Comparison of ENCODE assay signal across 18 mouse cellular contexts in genomic region chr7:122954451-122955225, GRCm38 (mm10). TPM values are rescaled to one million over a fixed set of nuclear protein-coding genes. Genes with fewer than 3 reads are reported as not detected.
A peak's percentile ranks its signal among the peaks of the same experiment; 100 is the strongest.
DNase-seq lines count a peak whose midpoint lies in the region; ATAC-seq and TF ChIP-seq lines count a peak whose summit lies in the region.
"Had no signal": no experiment of that assay in that cellular context is flagged by ENCODE, and none has a peak within 500 bp of the region (broad histone marks: within the 10 kb centered on the region; RNA-seq: fewer than 3 reads in every experiment).

No protein-coding gene starts in this region.

- H3ac ChIP-seq in myocyte (ENCODE audit: control insufficient read depth, insufficient read length), result no peak overlapping the region

- H3K27me3 ChIP-seq in liver, adult 2 months (ENCODE audit: control insufficient read depth, insufficient read depth, low read length), result no peaks in the 10 kb centered on the region
- no peaks in the 10 kb centered on the region for H3K27me3 ChIP-seq in liver, embryonic 12.5 days (replicated peaks)
- no peaks in the 10 kb centered on the region; the same call in 1 of the 2 replicates for H3K27me3 ChIP-seq in lung, embryonic 16.5 days (ENCODE audit: control insufficient read depth, insufficient read depth, low read depth, low read length)
- H3K27me3 ChIP-seq in myocyte (ENCODE audit: control insufficient read depth, insufficient read depth, insufficient read length), result no peaks in the 10 kb centered on the region
- H3K27me3 ChIP-seq: heart, embryonic 15.5 days; midbrain, embryonic 15.5 days; stomach, embryonic 15.5 days had no signal

- no peak overlapping the region for H3K4me3 ChIP-seq in liver, adult 2 months (ENCODE audit: insufficient read depth, low read depth, low read length)
- H3K4me3 ChIP-seq in liver, embryonic 12.5 days, result no peak overlapping the region
- H3K4me3 ChIP-seq in lung, embryonic 16.5 days (ENCODE audit: low read length), result no peak overlapping the region
- H3K4me3 ChIP-seq in myocyte, result no peak overlapping the region
- H3K4me3 ChIP-seq: erythroblast, embryonic 14.5 days; heart, embryonic 15.5 days; midbrain, embryonic 10.5 days; midbrain, embryonic 15.5 days; stomach, embryonic 15.5 days had no signal

- H3K4me2 ChIP-seq in liver, embryonic 12.5 days, result no peak overlapping the region
- no peak overlapping the region for H3K4me2 ChIP-seq in lung, embryonic 16.5 days (ENCODE audit: low read depth, low read length)
- peak overlapping the region; percentile 62 for H3K4me2 ChIP-seq in myocyte (ENCODE audit: low read depth)
- H3K4me2 ChIP-seq: heart, embryonic 15.5 days; midbrain, embryonic 15.5 days; stomach, embryonic 15.5 days had no signal

- no peak for TF ChIP-seq POLR2A in liver, adult 2 months (IDR thresholded peaks at IDR 0.05; ENCODE audit: extremely low read depth, insufficient read depth, low read length)
- no peak for TF ChIP-seq POLR2A in myocyte (IDR thresholded peaks at IDR 0.05; ENCODE audit: insufficient read length, low read depth)

- H3K4me1 ChIP-seq in liver, adult 2 months (ENCODE audit: control insufficient read depth, insufficient read depth, low read length), result peaks cover 3% of the 10 kb centered on the region; the same call in 1 of the 2 replicates
- H3K4me1 ChIP-seq in liver, embryonic 12.5 days, result peaks cover 8% of the 10 kb centered on the region
- H3K4me1 ChIP-seq in lung, embryonic 16.5 days (replicated peaks; ENCODE audit: control insufficient read depth, insufficient read depth, low read length), result 0 out of 2 replicates have a peak, but pooled peaks cover 2% of the 10 kb centered on the region
- H3K4me1 ChIP-seq: heart, embryonic 15.5 days; midbrain, embryonic 10.5 days; midbrain, embryonic 15.5 days; stomach, embryonic 15.5 days had no signal

- no peak for TF ChIP-seq CTCF in liver, adult 2 months (IDR thresholded peaks at IDR 0.05; ENCODE audit: low read depth, low read length)

- peak overlapping the region; percentile 54 for H3K27ac ChIP-seq in liver, adult 2 months (replicated peaks; ENCODE audit: insufficient read depth, low read depth, low read length)
- no peak overlapping the region for H3K27ac ChIP-seq in liver, embryonic 12.5 days
- H3K27ac ChIP-seq in lung, embryonic 16.5 days (ENCODE audit: low read length), result peak overlapping the region; percentile 44; the same call in 1 of the 2 replicates
- H3K27ac ChIP-seq: hindbrain, embryonic 14.5 days; kidney, postnatal 0 days; midbrain, embryonic 10.5 days; midbrain, embryonic 15.5 days had no signal

- no peaks in the 10 kb centered on the region for H3K9me3 ChIP-seq in liver, embryonic 12.5 days (replicated peaks)
- H3K9me3 ChIP-seq in lung, embryonic 16.5 days (ENCODE audit: control insufficient read depth, low read length), result no peaks in the 10 kb centered on the region
- H3K9me3 ChIP-seq: heart, embryonic 15.5 days; midbrain, embryonic 10.5 days; midbrain, embryonic 15.5 days; stomach, embryonic 15.5 days had no signal

- no peak overlapping the region for H3K9ac ChIP-seq in liver, adult 2 months (ENCODE audit: low read depth, low read length)
- no peak overlapping the region for H3K9ac ChIP-seq in liver, embryonic 12.5 days
- no peak overlapping the region for H3K9ac ChIP-seq in lung, embryonic 16.5 days (ENCODE audit: low read length)
- H3K9ac ChIP-seq: forebrain, postnatal 0 days; heart, embryonic 15.5 days; hindbrain, embryonic 14.5 days; midbrain, embryonic 15.5 days; stomach, embryonic 15.5 days had no signal

- 80% methylated on average over 11 of the region's 11 CpGs for WGBS in liver, adult 2 months
- WGBS in liver, embryonic 12.5 days (ENCODE audit: insufficient replicate concordance), result 72% methylated on average over 11 of the region's 11 CpGs
- WGBS in lung, embryonic 16.5 days, result 78% methylated on average over 11 of the region's 11 CpGs

- ATAC-seq in liver, embryonic 12.5 days, result no peak
- no peak for ATAC-seq in lung, embryonic 16.5 days (ENCODE audit: low read depth)
- ATAC-seq: forebrain, postnatal 0 days; midbrain, embryonic 15.5 days had no signal

- no peak for DNase-seq in liver, adult 2 months (ENCODE audit: extremely low read depth, low read depth, low spot score)
- no peak for DNase-seq in lung, postnatal 36 days
- no peak for DNase-seq in kidney, adult 11 months
- DNase-seq: B cell, adult 2 months; cerebellum, adult 2 months; cerebellum, postnatal 14 days; forebrain, postnatal 0 days; right cerebral cortex, postnatal 25 days had no signal

- no peaks in the 10 kb centered on the region for H3K79me2 ChIP-seq in liver, adult 2 months (ENCODE audit: control insufficient read depth, insufficient read depth, low read length)
- no peaks in the 10 kb centered on the region for H3K79me2 ChIP-seq in myocyte (ENCODE audit: control insufficient read depth, insufficient read depth)

- no peaks in the 10 kb centered on the region for H3K36me3 ChIP-seq in liver, adult 2 months (ENCODE audit: control insufficient read depth, insufficient read depth, low read length)
- H3K36me3 ChIP-seq in liver, embryonic 12.5 days, result no peaks in the 10 kb centered on the region
- no peaks in the 10 kb centered on the region for H3K36me3 ChIP-seq in lung, embryonic 16.5 days (ENCODE audit: control insufficient read depth, insufficient read depth, low read length)
- no peaks in the 10 kb centered on the region for H3K36me3 ChIP-seq in myocyte (ENCODE audit: control insufficient read depth, insufficient read depth)
- H3K36me3 ChIP-seq: heart, embryonic 15.5 days; midbrain, embryonic 10.5 days; midbrain, embryonic 15.5 days; stomach, embryonic 15.5 days had no signal

TF ChIP-seq in myocyte, 11 proteins besides CTCF, POLR2A, EP300 and RAD21:
- TF ChIP-seq E2F4 (IDR thresholded peaks at IDR 0.05; ENCODE audit: insufficient read depth) (no peak), MAX (IDR thresholded peaks at IDR 0.05; ENCODE audit: low read depth) (no peak), REST (IDR thresholded peaks at IDR 0.05; ENCODE audit: insufficient read depth, insufficient read length) (no peak), TCF12 (IDR thresholded peaks at IDR 0.05; ENCODE audit: insufficient read depth, poor library complexity, severe bottlenecking) (no peak)

RNA-seq across cellular contexts. Expression of gene Rbbp6, which starts 10.8 kb away (rescaled TPM):
- 18.6 and 21.6 TPM in 2 replicates for total RNA-seq in liver, adult 2 months (2014; rRNA removed)
- polyA plus RNA-seq in liver, adult 2 months (2012; rRNA removed), result 4.2 and 6.1 TPM in 2 replicates
- polyA plus RNA-seq in liver, embryonic 12.5 days (2016; fragmentation: Nextera tagmentation; extraction: Ambion mirVana), result 15.8 and 17.6 TPM in 2 replicates
- polyA plus RNA-seq in lung, embryonic 16.5 days (2015; fragmentation: Nextera tagmentation; extraction: Ambion mirVana), result 23.4 and 23.8 TPM in 2 replicates
- 9.8 TPM for polyA plus RNA-seq in myocyte (2012; fragmentation: generic; extraction: Trizol)
